Mouse (Mus musculus): Measurements from ENCODE around the gene Cox16.

Gene Cox16

DNA sequence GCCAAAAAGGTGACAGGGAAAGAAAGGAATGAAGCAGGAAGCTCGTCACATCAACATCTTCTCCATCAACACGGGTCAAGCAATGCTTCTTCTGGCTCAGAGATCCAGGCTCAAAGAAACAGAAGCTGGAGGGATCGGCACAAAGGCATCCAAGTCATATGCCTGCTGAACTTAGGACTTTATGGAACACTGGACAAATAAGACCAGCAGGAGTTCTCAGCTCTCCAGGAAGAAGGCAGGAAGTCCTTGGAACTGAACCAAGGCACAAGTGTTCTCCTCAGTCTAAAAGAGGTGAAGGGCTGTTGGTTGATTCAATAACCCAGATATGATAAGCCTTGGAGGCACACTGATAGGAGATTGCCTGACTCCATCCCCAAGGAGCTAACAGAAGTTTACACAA is 159.9 kb downstream of the Cox16 start:
- DNase-seq (ENCODE audit: low read depth in 1 of 2, low spot score in 2 of 2), result no peak

DNA sequence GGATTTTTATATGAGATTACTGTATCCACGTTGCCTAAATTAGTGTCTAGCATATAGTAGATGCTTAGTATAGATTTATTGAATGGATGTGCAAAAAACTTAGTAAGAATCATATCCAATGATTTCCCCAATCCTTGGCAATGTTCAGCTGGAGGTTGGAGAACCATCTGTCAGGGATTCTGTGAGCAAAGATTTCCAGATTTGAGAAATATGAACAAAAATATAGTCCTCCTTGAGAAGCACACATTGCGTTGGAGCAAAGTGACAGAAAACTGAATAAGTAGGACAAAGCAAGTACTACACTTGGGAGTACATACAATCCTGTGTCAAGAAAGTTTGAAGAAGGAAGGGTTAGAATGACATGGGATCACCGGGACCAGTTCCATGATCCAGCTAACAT is 160.8 kb downstream of the Cox16 start:
- no peak for DNase-seq (ENCODE audit: low read depth in 1 of 2, low spot score in 2 of 2)

DNA sequence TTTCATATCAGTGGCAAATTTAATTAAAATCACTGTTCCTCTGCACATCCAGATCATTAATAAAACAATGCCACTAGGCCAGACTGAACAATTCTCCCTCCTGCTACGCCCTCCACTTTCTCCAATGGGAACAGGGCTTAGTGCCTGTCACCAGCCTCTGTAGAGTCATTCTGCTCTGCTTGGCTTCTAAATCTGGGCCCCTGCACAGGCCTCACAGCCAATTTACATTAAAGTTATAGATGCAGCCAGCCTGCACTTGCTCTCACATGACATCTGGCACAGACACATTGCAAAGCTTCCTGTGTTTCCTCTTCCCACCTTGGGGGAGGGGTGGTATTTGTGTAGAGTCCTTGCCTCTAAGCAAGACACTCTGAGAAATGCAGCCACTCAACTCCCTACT is 163.9 kb downstream of the Cox16 start:
- DNase-seq (ENCODE audit: low read depth in 1 of 2, low spot score in 2 of 2), result no peak

DNA sequence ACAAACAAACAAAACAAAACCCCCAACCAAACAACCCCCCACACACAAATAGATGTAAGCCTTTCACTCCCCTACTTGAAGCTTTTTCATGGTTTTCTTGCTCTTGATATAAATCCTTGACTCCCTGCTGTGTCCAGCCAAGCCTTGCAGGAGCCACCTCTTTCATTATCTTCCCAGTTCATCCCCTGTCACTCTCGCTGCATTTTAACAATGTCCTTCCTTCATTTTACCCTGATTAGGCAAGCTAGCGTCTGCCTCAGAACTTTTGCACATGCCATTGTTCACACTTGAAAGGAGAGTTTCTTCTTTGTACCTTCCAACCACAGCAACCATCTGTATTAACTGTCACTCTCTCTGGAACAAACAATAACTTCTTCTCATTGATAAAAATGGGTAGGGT is 167.1 kb downstream of the Cox16 start:
- no peak for DNase-seq (ENCODE audit: low read depth in 1 of 2, low spot score in 2 of 2)

DNA sequence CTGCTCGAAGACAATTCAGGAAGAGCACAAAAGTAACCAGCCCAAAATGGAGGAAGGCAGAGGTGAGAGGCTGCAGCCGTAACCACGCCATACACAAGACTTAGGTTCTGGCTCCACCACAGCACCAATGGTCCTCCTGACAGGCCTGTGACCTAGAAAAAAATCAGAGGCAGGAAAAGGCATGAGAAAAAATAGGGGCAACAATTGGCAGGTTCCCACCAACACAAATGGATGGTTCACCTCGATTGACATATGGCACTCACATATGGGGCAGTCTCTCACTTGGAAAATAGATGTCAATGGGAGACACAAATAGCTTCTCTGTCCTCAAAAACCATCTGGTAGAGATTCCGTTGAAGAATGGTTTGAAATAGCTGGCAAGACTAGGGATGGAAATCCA is 169.0 kb downstream of the Cox16 start:
- DNase-seq (ENCODE audit: low read depth in 1 of 2, low spot score in 2 of 2), result no peak
